ENCODE assay signal across 1 mouse cellular context in the genomic region with DNA sequence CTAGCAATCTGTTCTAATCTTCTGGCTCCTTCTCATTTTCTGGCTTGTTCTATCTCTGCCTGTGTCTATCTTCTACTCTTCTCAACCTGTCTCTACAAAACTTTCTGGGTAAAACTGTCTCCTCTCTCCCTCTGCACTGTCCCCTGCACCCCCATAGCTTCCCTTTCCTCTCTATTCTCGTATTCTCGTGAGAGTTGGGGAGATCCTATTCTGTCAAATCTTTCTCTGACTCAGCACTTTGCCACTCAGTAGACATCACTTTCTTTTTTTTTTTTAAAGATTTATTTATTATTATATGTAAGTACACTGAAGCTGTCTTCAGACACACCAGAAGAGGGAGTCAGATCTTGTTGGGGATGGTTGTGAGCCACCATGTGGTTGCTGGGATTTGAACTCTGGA.
TF ChIP-seq lines count a peak whose summit lies in the region.

No protein-coding gene starts in this region.

TF ChIP-seq in MEL, 35 proteins besides CTCF, POLR2A, EP300 and RAD21:
- TF ChIP-seq CHD1 (IDR thresholded peaks at IDR 0.05; ENCODE audit: low read depth, low read length) (0 out of 2 replicates have a peak, but pooled peaks have one; percentile 25), CHD2 (IDR thresholded peaks at IDR 0.05; ENCODE audit: low read length) (peak; percentile 63), NELFE (IDR thresholded peaks at IDR 0.05; ENCODE audit: low read depth, low read length) (peak; percentile 44; the same call in 1 of the 2 replicates), TBP (IDR thresholded peaks at IDR 0.05; ENCODE audit: low read depth, low read length) (peak; percentile 51; the same call in 1 of the 2 replicates), MAFK (IDR thresholded peaks at IDR 0.05; ENCODE audit: borderline replicate concordance, low read depth, low read length) (peak; percentile 72; the same call in 1 of the 2 replicates)
